Mouse (Mus musculus): ENCODE results near the gene Ube2l3. TPM values are rescaled to one million over a fixed set of nuclear protein-coding genes. Genes with fewer than 3 reads are reported as not detected.

Gene Ube2l3
- polyA plus RNA-seq (2014; fragmentation: Nextera tagmentation; extraction: Ambion mirVana): 313 and 328 TPM in 2 replicates

GRCm38 (mm10) chr16:17202549-17202948 is at the start of gene Ube2l3:
Gene Ube2l3 (minus strand): TSS chr16:17202649.
- Histone ChIP-seq H3K9ac (ENCODE audit: low read depth, low read length) (no peak within 1 kb of the TSS), H3K27ac (ENCODE audit: low read depth, low read length) (no peak within 1 kb of the TSS), H3K9me3 (replicated peaks; ENCODE audit: control insufficient read depth, low read length) (no peaks in the 10 kb centered on the region), H3K4me1 (ENCODE audit: control insufficient read depth, insufficient read depth, low read length) (peaks cover 8% of the 10 kb centered on the region; the same call in 1 of the 2 replicates), H3K36me3 (ENCODE audit: control insufficient read depth, insufficient read depth, low read length) (no peaks in the 10 kb centered on the region), H3K27me3 (ENCODE audit: control insufficient read depth, insufficient read depth, low read length) (peaks cover 2% of the 10 kb centered on the region; the same call in 1 of the 2 replicates), H3K4me3 (ENCODE audit: low read depth, low read length) (peak within 1 kb of the TSS; percentile 96), H3K4me2 (peak within 1 kb of the TSS; percentile 87; the same call in 1 of the 2 replicates)
- 76% methylated on average over 1 of the region's 1 CpGs for WGBS (ENCODE audit: insufficient replicate concordance)
- no peak for ATAC-seq (replicated peaks; ENCODE audit: insufficient number of reproducible peaks, low FRiP score, low TSS enrichment)

GRCm38 (mm10) chr16:17251539-17251938 is 49.1 kb upstream of the Ube2l3 start:
- no peak overlapping the region for H3K4me3 ChIP-seq (ENCODE audit: low read depth, low read length)
- no peak overlapping the region for H3K27ac ChIP-seq (ENCODE audit: low read depth, low read length)
- WGBS (ENCODE audit: insufficient replicate concordance): 70% methylated on average over 3 of the region's 3 CpGs
- peaks cover 63% of the 10 kb centered on the region for H3K4me1 ChIP-seq (ENCODE audit: control insufficient read depth, insufficient read depth, low read length)
- no peaks in the 10 kb centered on the region for H3K36me3 ChIP-seq (ENCODE audit: control insufficient read depth, insufficient read depth, low read length)
- no peaks in the 10 kb centered on the region for H3K9me3 ChIP-seq (replicated peaks; ENCODE audit: control insufficient read depth, low read length)
- H3K27me3 ChIP-seq (ENCODE audit: control insufficient read depth, insufficient read depth, low read length): no peaks in the 10 kb centered on the region
- no peak overlapping the region for H3K4me2 ChIP-seq
- no peak overlapping the region for H3K9ac ChIP-seq (ENCODE audit: low read depth, low read length)
- ATAC-seq (replicated peaks; ENCODE audit: insufficient number of reproducible peaks, low FRiP score, low TSS enrichment): no peak

GRCm38 (mm10) chr16:17249135-17249534 is 46.7 kb upstream of the Ube2l3 start:
- ATAC-seq (replicated peaks; ENCODE audit: insufficient number of reproducible peaks, low FRiP score, low TSS enrichment): no peak
- WGBS (ENCODE audit: insufficient replicate concordance): 22% methylated on average over 6 of the region's 6 CpGs
- Histone ChIP-seq H3K4me2 (peak overlapping the region; percentile 11; the same call in 1 of the 2 replicates), H3K4me1 (ENCODE audit: control insufficient read depth, insufficient read depth, low read length) (peaks cover 55% of the 10 kb centered on the region), H3K9me3 (replicated peaks; ENCODE audit: control insufficient read depth, low read length) (no peaks in the 10 kb centered on the region), H3K9ac (ENCODE audit: low read depth, low read length) (no peak overlapping the region), H3K4me3 (ENCODE audit: low read depth, low read length) (no peak overlapping the region), H3K27me3 (ENCODE audit: control insufficient read depth, insufficient read depth, low read length) (no peaks in the 10 kb centered on the region), H3K36me3 (ENCODE audit: control insufficient read depth, insufficient read depth, low read length) (no peaks in the 10 kb centered on the region), H3K27ac (ENCODE audit: low read depth, low read length) (no peak overlapping the region)

- Histone ChIP-seq H3K4me1 (ENCODE audit: control insufficient read depth, insufficient read depth, low read length) (peaks cover 51% of the 10 kb centered on the region), H3K36me3 (ENCODE audit: control insufficient read depth, insufficient read depth, low read length) (no peaks in the 10 kb centered on the region), H3K9me3 (replicated peaks; ENCODE audit: control insufficient read depth, low read length) (no peaks in the 10 kb centered on the region), H3K4me2 (no peak overlapping the region), H3K27me3 (ENCODE audit: control insufficient read depth, insufficient read depth, low read length) (no peaks in the 10 kb centered on the region), H3K9ac (ENCODE audit: low read depth, low read length) (no peak overlapping the region), H3K4me3 (ENCODE audit: low read depth, low read length) (no peak overlapping the region), H3K27ac (ENCODE audit: low read depth, low read length) (peak overlapping the region; percentile 57; the same call in 1 of the 2 replicates)
- ATAC-seq (replicated peaks; ENCODE audit: insufficient number of reproducible peaks, low FRiP score, low TSS enrichment): no peak
- 60% methylated on average over 4 of the region's 4 CpGs for WGBS (ENCODE audit: insufficient replicate concordance)
Measured at GRCm38 (mm10) chr16:17247727-17248126, 45.3 kb upstream of the Ube2l3 start.

GRCm38 (mm10) chr16:17244996-17245395 is 42.5 kb upstream of the Ube2l3 start:
- H3K9ac ChIP-seq (ENCODE audit: low read depth, low read length): no peak overlapping the region
- peaks cover 42% of the 10 kb centered on the region for H3K4me1 ChIP-seq (ENCODE audit: control insufficient read depth, insufficient read depth, low read length)
- no peak overlapping the region for H3K4me3 ChIP-seq (ENCODE audit: low read depth, low read length)
- H3K36me3 ChIP-seq (ENCODE audit: control insufficient read depth, insufficient read depth, low read length): no peaks in the 10 kb centered on the region
- H3K4me2 ChIP-seq: no peak overlapping the region
- H3K27me3 ChIP-seq (ENCODE audit: control insufficient read depth, insufficient read depth, low read length): no peaks in the 10 kb centered on the region
- no peak for ATAC-seq (replicated peaks; ENCODE audit: insufficient number of reproducible peaks, low FRiP score, low TSS enrichment)
- H3K9me3 ChIP-seq (replicated peaks; ENCODE audit: control insufficient read depth, low read length): no peaks in the 10 kb centered on the region
- no peak overlapping the region for H3K27ac ChIP-seq (ENCODE audit: low read depth, low read length)
- 67% methylated on average over 1 of the region's 1 CpGs for WGBS (ENCODE audit: insufficient replicate concordance)

- Histone ChIP-seq H3K27ac (ENCODE audit: low read depth, low read length) (no peak overlapping the region), H3K4me2 (no peak overlapping the region), H3K9ac (ENCODE audit: low read depth, low read length) (no peak overlapping the region), H3K36me3 (ENCODE audit: control insufficient read depth, insufficient read depth, low read length) (no peaks in the 10 kb centered on the region), H3K4me1 (ENCODE audit: control insufficient read depth, insufficient read depth, low read length) (peaks cover 42% of the 10 kb centered on the region), H3K27me3 (ENCODE audit: control insufficient read depth, insufficient read depth, low read length) (no peaks in the 10 kb centered on the region), H3K9me3 (replicated peaks; ENCODE audit: control insufficient read depth, low read length) (no peaks in the 10 kb centered on the region), H3K4me3 (ENCODE audit: low read depth, low read length) (no peak overlapping the region)
- 26% methylated on average over 1 of the region's 1 CpGs for WGBS (ENCODE audit: insufficient replicate concordance)
- ATAC-seq (replicated peaks; ENCODE audit: insufficient number of reproducible peaks, low FRiP score, low TSS enrichment): no peak
Measured at GRCm38 (mm10) chr16:17243731-17244130, 41.3 kb upstream of the Ube2l3 start.

GRCm38 (mm10) chr16:17239409-17239808 is 37.0 kb upstream of the Ube2l3 start:
- H3K9ac ChIP-seq (ENCODE audit: low read depth, low read length): no peak overlapping the region
- no peaks in the 10 kb centered on the region for H3K36me3 ChIP-seq (ENCODE audit: control insufficient read depth, insufficient read depth, low read length)
- H3K27me3 ChIP-seq (ENCODE audit: control insufficient read depth, insufficient read depth, low read length): no peaks in the 10 kb centered on the region
- no peak for ATAC-seq (replicated peaks; ENCODE audit: insufficient number of reproducible peaks, low FRiP score, low TSS enrichment)
- H3K27ac ChIP-seq (ENCODE audit: low read depth, low read length): no peak overlapping the region
- no peak overlapping the region for H3K4me3 ChIP-seq (ENCODE audit: low read depth, low read length)
- 66% methylated on average over 2 of the region's 2 CpGs for WGBS (ENCODE audit: insufficient replicate concordance)
- peaks cover 53% of the 10 kb centered on the region for H3K4me1 ChIP-seq (ENCODE audit: control insufficient read depth, insufficient read depth, low read length)
- H3K9me3 ChIP-seq (replicated peaks; ENCODE audit: control insufficient read depth, low read length): no peaks in the 10 kb centered on the region
- no peak overlapping the region for H3K4me2 ChIP-seq

GRCm38 (mm10) chr16:17237634-17238033 is 35.2 kb upstream of the Ube2l3 start:
- Histone ChIP-seq H3K36me3 (ENCODE audit: control insufficient read depth, insufficient read depth, low read length) (no peaks in the 10 kb centered on the region), H3K4me3 (ENCODE audit: low read depth, low read length) (no peak overlapping the region), H3K27me3 (ENCODE audit: control insufficient read depth, insufficient read depth, low read length) (no peaks in the 10 kb centered on the region), H3K4me1 (ENCODE audit: control insufficient read depth, insufficient read depth, low read length) (peaks cover 43% of the 10 kb centered on the region), H3K9ac (ENCODE audit: low read depth, low read length) (no peak overlapping the region), H3K27ac (ENCODE audit: low read depth, low read length) (no peak overlapping the region), H3K4me2 (no peak overlapping the region), H3K9me3 (replicated peaks; ENCODE audit: control insufficient read depth, low read length) (no peaks in the 10 kb centered on the region)
- 34% methylated on average over 3 of the region's 3 CpGs for WGBS (ENCODE audit: insufficient replicate concordance)
- no peak for ATAC-seq (replicated peaks; ENCODE audit: insufficient number of reproducible peaks, low FRiP score, low TSS enrichment)

- H3K4me2 ChIP-seq: peak overlapping the region; percentile 94
- H3K27ac ChIP-seq (ENCODE audit: low read depth, low read length): no peak overlapping the region
- H3K27me3 ChIP-seq (ENCODE audit: control insufficient read depth, insufficient read depth, low read length): no peaks in the 10 kb centered on the region
- H3K36me3 ChIP-seq (ENCODE audit: control insufficient read depth, insufficient read depth, low read length): no peaks in the 10 kb centered on the region
- H3K4me1 ChIP-seq (ENCODE audit: control insufficient read depth, insufficient read depth, low read length): peaks cover 36% of the 10 kb centered on the region
- 37% methylated on average over 9 of the region's 9 CpGs for WGBS (ENCODE audit: insufficient replicate concordance)
- H3K9ac ChIP-seq (ENCODE audit: low read depth, low read length): peak overlapping the region; percentile 96; the same call in 1 of the 2 replicates
- ATAC-seq (replicated peaks; ENCODE audit: insufficient number of reproducible peaks, low FRiP score, low TSS enrichment): no peak
- H3K9me3 ChIP-seq (replicated peaks; ENCODE audit: control insufficient read depth, low read length): no peaks in the 10 kb centered on the region
- peak overlapping the region; percentile 95 for H3K4me3 ChIP-seq (ENCODE audit: low read depth, low read length)
Measured at GRCm38 (mm10) chr16:17234916-17235665, 32.6 kb upstream of the Ube2l3 start.
